Mouse (Mus musculus) 3T3-L1 (cell line): ENCODE measurements around the gene Nktr.
A peak's percentile ranks its signal among the peaks of the same experiment; 100 is the strongest.

Experiments used
- DNase-seq: peaks from one replicate; pipeline ENCODE4 v3.0.0-alpha.2; 2015; ENCODE audit warnings: low read depth, low spot score

The Nktr gene

GRCm38 (mm10) chr9:121761091-121761665 is 42.2 kb downstream of the Nktr start:
- DNase-seq = peak; percentile 76

GRCm38 (mm10) chr9:121761787-121762186 is 42.8 kb downstream of the Nktr start:
- DNase-seq = no peak

GRCm38 (mm10) chr9:121762248-121762647 is 43.3 kb downstream of the Nktr start:
- no peak for DNase-seq

GRCm38 (mm10) chr9:121762761-121763160 is 43.8 kb downstream of the Nktr start:
- DNase-seq = no peak

- no peak for DNase-seq
Measured at GRCm38 (mm10) chr9:121763716-121764115, 44.7 kb downstream of the Nktr start.

- no peak for DNase-seq
Measured at GRCm38 (mm10) chr9:121765166-121765855, 46.3 kb downstream of the Nktr start.

GRCm38 (mm10) chr9:121772412-121772811 is 53.4 kb downstream of the Nktr start:
- DNase-seq = no peak

GRCm38 (mm10) chr9:121775951-121776350 is 57.0 kb downstream of the Nktr start:
- DNase-seq = no peak

GRCm38 (mm10) chr9:121776511-121776910 is 57.5 kb downstream of the Nktr start:
- DNase-seq = peak; percentile 43

- DNase-seq = no peak
Measured at GRCm38 (mm10) chr9:121777484-121778065, 58.6 kb downstream of the Nktr start, which contains the start of gene Klhl40. Klhl40 (plus strand) TSS chr9:121777607.

GRCm38 (mm10) chr9:121778066-121778624 is 59.2 kb downstream of the Nktr start:
- no peak for DNase-seq

GRCm38 (mm10) chr9:121784801-121785200 is 65.8 kb downstream of the Nktr start:
- no peak for DNase-seq

GRCm38 (mm10) chr9:121785261-121785660 is 66.3 kb downstream of the Nktr start:
- peak; percentile 71 for DNase-seq

- no peak for DNase-seq
Measured at GRCm38 (mm10) chr9:121786359-121786758, 67.4 kb downstream of the Nktr start.

GRCm38 (mm10) chr9:121791206-121791605 is 72.2 kb downstream of the Nktr start:
- DNase-seq = peak; percentile 77

- DNase-seq = no peak
Measured at GRCm38 (mm10) chr9:121791757-121792521, 73.0 kb downstream of the Nktr start, which contains the start of gene Hhatl. Hhatl (minus strand) TSS chr9:121792507.

GRCm38 (mm10) chr9:121794972-121795539 is 76.1 kb downstream of the Nktr start:
- no peak for DNase-seq

- DNase-seq = no peak
Measured at GRCm38 (mm10) chr9:121797722-121798121, 78.8 kb downstream of the Nktr start.

GRCm38 (mm10) chr9:121798887-121799520 is 80.0 kb downstream of the Nktr start:
- DNase-seq = no peak

- no peak for DNase-seq
Measured at GRCm38 (mm10) chr9:121802747-121803146, 83.8 kb downstream of the Nktr start.
